Mouse (Mus musculus): ENCODE measurements around the gene Ebf1. TPM values are rescaled to one million over a fixed set of nuclear protein-coding genes. Genes with fewer than 3 reads are reported as not detected.

Gene Ebf1
- polyA plus RNA-seq, 1 experiment, result 2.8 TPM

GRCm38 (mm10) chr11:44808855-44809546 lies 191.9 kb downstream of the Ebf1 start:
- DNase-seq (ENCODE audit: low read depth, low spot score), result no peak
- WGBS, result 65% methylated on average over 4 of the region's 4 CpGs

GRCm38 (mm10) chr11:44811007-44811406 lies 193.9 kb downstream of the Ebf1 start:
- DNase-seq (ENCODE audit: low read depth, low spot score), result no peak
- WGBS, result 45% methylated on average over 6 of the region's 6 CpGs

- WGBS, result 88% methylated on average over 5 of the region's 5 CpGs
- DNase-seq (ENCODE audit: low read depth, low spot score), result no peak
Measured at GRCm38 (mm10) chr11:44812193-44812746, 195.2 kb downstream of the Ebf1 start.

GRCm38 (mm10) chr11:44813534-44813933 lies 196.4 kb downstream of the Ebf1 start:
- DNase-seq (ENCODE audit: low read depth, low spot score), result no peak
- 71% methylated on average over 7 of the region's 7 CpGs for WGBS

- 80% methylated on average over 5 of the region's 5 CpGs for WGBS
- DNase-seq (ENCODE audit: low read depth, low spot score), result no peak
Measured at GRCm38 (mm10) chr11:44814847-44815246, 197.7 kb downstream of the Ebf1 start.

- WGBS, result 75% methylated on average over 4 of the region's 4 CpGs
- DNase-seq (ENCODE audit: low read depth, low spot score), result no peak
Measured at GRCm38 (mm10) chr11:44815991-44816390, 198.9 kb downstream of the Ebf1 start.

- DNase-seq (ENCODE audit: low read depth, low spot score), result no peak
Measured at GRCm38 (mm10) chr11:44822312-44822711, 205.2 kb downstream of the Ebf1 start.

- DNase-seq (ENCODE audit: low read depth, low spot score), result no peak
Measured at GRCm38 (mm10) chr11:44832227-44832939, 215.3 kb downstream of the Ebf1 start.

GRCm38 (mm10) chr11:44832940-44833254 lies 215.8 kb downstream of the Ebf1 start:
- WGBS, result 39% methylated on average over 4 of the region's 4 CpGs
- no peak for DNase-seq (ENCODE audit: low read depth, low spot score)

More at GRCm38 (mm10) chr11:44832227-44832939, 215.3 kb downstream of the Ebf1 start:
- 28% methylated on average over 14 of the region's 14 CpGs for WGBS

GRCm38 (mm10) chr11:44833351-44833996 lies 216.4 kb downstream of the Ebf1 start:
- DNase-seq (ENCODE audit: low read depth, low spot score), result no peak
- whole genome bisulfite sequencing, result 39% methylated on average over 18 of the region's 18 CpGs

GRCm38 (mm10) chr11:44835166-44835565 lies 218.0 kb downstream of the Ebf1 start:
- DNase-seq (ENCODE audit: low read depth, low spot score), result no peak
- 12% methylated on average over 5 of the region's 5 CpGs for WGBS

- WGBS, result 87% methylated on average over 2 of the region's 2 CpGs
- DNase-seq (ENCODE audit: low read depth, low spot score), result no peak
Measured at GRCm38 (mm10) chr11:44837592-44837991, 220.5 kb downstream of the Ebf1 start.

GRCm38 (mm10) chr11:44841127-44842056 lies 224.3 kb downstream of the Ebf1 start:
- 48% methylated on average over 14 of the region's 14 CpGs for WGBS

GRCm38 (mm10) chr11:44851874-44852273 lies 234.8 kb downstream of the Ebf1 start:
- DNase-seq (ENCODE audit: low read depth, low spot score), result no peak
- 70% methylated on average over 3 of the region's 3 CpGs for WGBS

More at GRCm38 (mm10) chr11:44841127-44842056, 224.3 kb downstream of the Ebf1 start:
- no peak for DNase-seq (ENCODE audit: low read depth, low spot score)

- 93% methylated on average over 10 of the region's 10 CpGs for WGBS
- DNase-seq (ENCODE audit: low read depth, low spot score), result no peak
Measured at GRCm38 (mm10) chr11:44852921-44853320, 235.8 kb downstream of the Ebf1 start.

GRCm38 (mm10) chr11:44854496-44854895 lies 237.4 kb downstream of the Ebf1 start:
- WGBS, result 69% methylated on average over 7 of the region's 7 CpGs

GRCm38 (mm10) chr11:44861108-44861507 lies 244.0 kb downstream of the Ebf1 start:
- 85% methylated on average over 5 of the region's 5 CpGs for WGBS
- no peak for DNase-seq (ENCODE audit: low read depth, low spot score)

More at GRCm38 (mm10) chr11:44854496-44854895, 237.4 kb downstream of the Ebf1 start:
- DNase-seq (ENCODE audit: low read depth, low spot score), result no peak

GRCm38 (mm10) chr11:44863910-44864309 lies 246.8 kb downstream of the Ebf1 start:
- no peak for DNase-seq (ENCODE audit: low read depth, low spot score)
- WGBS, result 75% methylated on average over 8 of the region's 8 CpGs

GRCm38 (mm10) chr11:44866476-44867149 lies 249.5 kb downstream of the Ebf1 start:
- 81% methylated on average over 14 of the region's 14 CpGs for WGBS
- no peak for DNase-seq (ENCODE audit: low read depth, low spot score)

Data from large intestine, adult 2 months (tissue).